Mouse (Mus musculus): Measurements from ENCODE around the gene Nfs1. TPM values are rescaled to one million over a fixed set of nuclear protein-coding genes. Genes with fewer than 3 reads are reported as not detected.

The Nfs1 gene
- total RNA-seq, 2 experiments from 2014 or later: 32.4 to 71.4 TPM

GRCm38 (mm10) chr2:156073725-156074124, 70.3 kb downstream of the Nfs1 start:
- ATAC-seq (replicated peaks; ENCODE audit: poor library complexity): no peak

Other genes starting within 250 kb of the Nfs1 start
- gene Uqcc1, start 213.9 kb downstream of the Nfs1 start, total RNA-seq (2015): 39.6 and 40.4 TPM in 2 replicates
- 51.5 and 55.1 TPM in 2 replicates for gene Uqcc1, start 213.9 kb downstream of the Nfs1 start, total RNA-seq (2017)
- gene Gm15557, start 203.5 kb downstream of the Nfs1 start, total RNA-seq (2015): not detected in 2 replicates
- not detected in 2 replicates for gene Gm15557, start 203.5 kb downstream of the Nfs1 start, total RNA-seq (2017)
- not detected in 2 replicates for gene Gdf5, start 198.8 kb downstream of the Nfs1 start, total RNA-seq (2015)
- not detected in 2 replicates for gene Gdf5, start 198.8 kb downstream of the Nfs1 start, total RNA-seq (2017)
- 9.6 and 12.7 TPM in 2 replicates for gene Cep250, start 187.7 kb downstream of the Nfs1 start, total RNA-seq (2015)
- 30.7 and 44.6 TPM in 2 replicates for gene Cep250, start 187.7 kb downstream of the Nfs1 start, total RNA-seq (2017)
- 0.10 and 0.74 TPM in 2 replicates for gene 6430550D23Rik, start 136.2 kb downstream of the Nfs1 start, total RNA-seq (2015)
- gene 6430550D23Rik, start 136.2 kb downstream of the Nfs1 start, total RNA-seq (2017): 0.20 and 0.92 TPM in 2 replicates
- 206 and 246 TPM in 2 replicates for gene Ergic3, start 136.1 kb downstream of the Nfs1 start, total RNA-seq (2015)
- 65.3 and 76.8 TPM in 2 replicates for gene Ergic3, start 136.1 kb downstream of the Nfs1 start, total RNA-seq (2017)
- not detected in 2 replicates for gene Fer1l4, start 91.2 kb downstream of the Nfs1 start, total RNA-seq (2015)
- gene Fer1l4, start 91.2 kb downstream of the Nfs1 start, total RNA-seq (2017): not detected in 2 replicates
- 1.3 and 1.7 TPM in 2 replicates for gene Spag4, start 79.0 kb downstream of the Nfs1 start, total RNA-seq (2015)
- gene Spag4, start 79.0 kb downstream of the Nfs1 start, total RNA-seq (2017): 2.6 and 3.3 TPM in 2 replicates
- gene Cpne1, start 32.2 kb downstream of the Nfs1 start, total RNA-seq (2015): 36.8 and 39.2 TPM in 2 replicates
- 22.1 and 26.1 TPM in 2 replicates for gene Cpne1, start 32.2 kb downstream of the Nfs1 start, total RNA-seq (2017)
- 34.4 and 44.8 TPM in 2 replicates for gene Rbm12, start 32.2 kb downstream of the Nfs1 start, total RNA-seq (2015)
- 33.6 and 59.0 TPM in 2 replicates for gene Rbm12, start 32.2 kb downstream of the Nfs1 start, total RNA-seq (2017)
- gene Gm28036, start 17.1 kb downstream of the Nfs1 start, total RNA-seq (2015): 1.6 and 6.4 TPM in 2 replicates
- gene Gm28036, start 17.1 kb downstream of the Nfs1 start, total RNA-seq (2017): 23.1 and 25.5 TPM in 2 replicates
- 104 and 134 TPM in 2 replicates for gene Romo1, start 147 bp downstream of the Nfs1 start, total RNA-seq (2015)
- 13.2 and 27.2 TPM in 2 replicates for gene Romo1, start 147 bp downstream of the Nfs1 start, total RNA-seq (2017)
- 515 and 549 TPM in 2 replicates for gene Rbm39, start 36.1 kb upstream of the Nfs1 start, total RNA-seq (2015)
- gene Rbm39, start 36.1 kb upstream of the Nfs1 start, total RNA-seq (2017): 502 and 605 TPM in 2 replicates
- 42.8 and 46.8 TPM in 2 replicates for gene Phf20, start 52.3 kb upstream of the Nfs1 start, total RNA-seq (2015)
- gene Phf20, start 52.3 kb upstream of the Nfs1 start, total RNA-seq (2017): 53.8 and 61.2 TPM in 2 replicates
- 2.7 TPM in 2 replicates for gene Cnbd2, start 168.1 kb upstream of the Nfs1 start, total RNA-seq (2015)
- gene Cnbd2, start 168.1 kb upstream of the Nfs1 start, total RNA-seq (2017): 3.6 and 4.9 TPM in 2 replicates
- gene Scand1, start 168.5 kb upstream of the Nfs1 start, total RNA-seq (2015): 1.8 and 4.2 TPM in 2 replicates
- gene Scand1, start 168.5 kb upstream of the Nfs1 start, total RNA-seq (2017): 5.6 and 17.2 TPM in 2 replicates

Data from megakaryocyte progenitor cell, adult 5-6 weeks (primary cell).